Mouse (Mus musculus) midbrain, postnatal 0 days (tissue): ENCODE results near the gene Prr3. TPM values are rescaled to one million over a fixed set of nuclear protein-coding genes. Genes with fewer than 3 reads are reported as not detected.

ENCODE experiments used
- ATAC-seq: fragments of 200-750 bp; cut with Nextera tagmentation; 2 replicates; pipeline ENCODE4 v1.8.0; 2017; ENCODE audit warnings: moderate number of reproducible peaks, mild to moderate bottlenecking, moderate TSS enrichment, moderate library complexity; ENCODE audit not compliant: low FRiP score
- DNase-seq: peaks from one replicate; pipeline ENCODE4 v3.0.0-alpha.2; 2015; ENCODE audit warnings: low spot score
- H3K27ac ChIP-seq: fragments of 300-500 bp; sonication (generic); 2 replicates; pipeline ENCODE4 v1.5.1; 2014; ENCODE audit warnings: low read depth, mild to moderate bottlenecking, low read length, mixed read lengths
- H3K27me3 ChIP-seq: fragments of 300-500 bp; sonication (generic); 2 replicates; pipeline ENCODE4 v1.6.1; 2014; ENCODE audit warnings: low read length, control low read depth, mixed read lengths; ENCODE audit not compliant: insufficient read depth
- H3K36me3 ChIP-seq: fragments of 300-500 bp; sonication (generic); 2 replicates; pipeline ENCODE4 v1.6.1; 2014; ENCODE audit warnings: low read length, control low read depth, mixed read lengths; ENCODE audit not compliant: insufficient read depth
- H3K4me1 ChIP-seq: fragments of 300-500 bp; sonication (generic); 2 replicates; pipeline ENCODE4 v1.6.1; 2014; ENCODE audit warnings: mild to moderate bottlenecking, control low read depth, antibody characterized with exemption, low read length, mixed read lengths; ENCODE audit not compliant: insufficient read depth
- H3K4me2 ChIP-seq: fragments of 300-500 bp; sonication (generic); 2 replicates; pipeline ENCODE4 v1.6.1; 2014; ENCODE audit warnings: low read depth, mild to moderate bottlenecking, low read length, mixed read lengths; ENCODE audit not compliant: poor library complexity, severe bottlenecking
- H3K4me3 ChIP-seq: fragments of 300-500 bp; sonication (generic); 2 replicates; pipeline ENCODE4 v1.5.1; 2014; ENCODE audit warnings: low read depth, mild to moderate bottlenecking, low read length, moderate library complexity
- H3K9ac ChIP-seq: fragments of 300-500 bp; sonication (generic); replicated peaks from 2 replicates; pipeline ENCODE4 v1.6.1; 2014; ENCODE audit warnings: mild to moderate bottlenecking, low read length, moderate library complexity, mixed read lengths; ENCODE audit not compliant: poor library complexity, severe bottlenecking
- H3K9me3 ChIP-seq: fragments of 300-500 bp; sonication (generic); 2 replicates; pipeline ENCODE4 v1.6.1; 2016; ENCODE audit warnings: low read length, control low read depth
- CTCF ChIP-seq: IDR thresholded peaks from 2 replicates; pipeline ENCODE4 v1.5.1; 2016; ENCODE audit warnings: antibody characterized with exemption, mild to moderate bottlenecking
- WGBS: fragments of 180-500 bp; shearing (Covaris S2); extraction: QIAGEN DNeasy Blood & Tissue Kit; methylation state at CpG from one replicate; pipeline ENCODE4 v1.1.7; 2014; 5-methylcytosine and 5-hydroxymethylcytosine counted together
- polyA plus RNA-seq: library from polyadenylated mRNA; unstranded; fragments of >200 nt; fragmentation: Nextera tagmentation; extraction: Ambion mirVana; gene quantifications from 2 replicates; pipeline ENCODE4 v1.2.1, GENCODE M21; 2015
- total RNA-seq: library from RNA; depleted of rRNA; stranded (reverse); fragments of >200 nt; gene quantifications from 2 replicates; pipeline ENCODE4 v1.2.3, GENCODE M21; 2014

The Prr3 gene
- total and polyA plus RNA-seq, 2 experiments from 2014 or later, result 57.8 to 100 TPM

- no peaks in the 10 kb centered on the region for H3K27me3 ChIP-seq
- peak overlapping the region; percentile 67 for H3K4me2 ChIP-seq
- H3K9me3 ChIP-seq, result no peaks in the 10 kb centered on the region
- peaks cover 14% of the 10 kb centered on the region for H3K4me1 ChIP-seq
- no peak for TF ChIP-seq CTCF
- peak overlapping the region; percentile 89 for H3K4me3 ChIP-seq
- peak overlapping the region; percentile 88 for H3K9ac ChIP-seq
- DNase-seq (peak; percentile 57), ATAC-seq (peak; percentile 38)
- peaks cover 21% of the 10 kb centered on the region for H3K36me3 ChIP-seq
- peak overlapping the region; percentile 98 for H3K27ac ChIP-seq
- WGBS, result 1% methylated on average over 25 of the region's 29 CpGs
Measured at GRCm38 (mm10) chr17:35980363-35980754, 323 bp upstream of the Prr3 start.

GRCm38 (mm10) chr17:35978811-35979400, 1.1 kb downstream of the Prr3 start:
- Histone ChIP-seq H3K4me1 (peaks cover 14% of the 10 kb centered on the region), H3K36me3 (peaks cover 21% of the 10 kb centered on the region), H3K9ac (peak overlapping the region; percentile 88), H3K27me3 (no peaks in the 10 kb centered on the region), H3K4me3 (peak overlapping the region; percentile 89), H3K27ac (peak overlapping the region; percentile 98), H3K9me3 (no peaks in the 10 kb centered on the region), H3K4me2 (peak overlapping the region; percentile 67)
- WGBS, result under 1% methylated on average over 41 of the region's 41 CpGs
- ATAC-seq (peak; percentile 88), DNase-seq (peak; percentile 93)
- peak; percentile 7; the same call in 1 of the 2 replicates for TF ChIP-seq CTCF

GRCm38 (mm10) chr17:35972131-35972530, 7.9 kb downstream of the Prr3 start:
- Histone ChIP-seq H3K9ac (no peak overlapping the region), H3K4me3 (no peak overlapping the region), H3K9me3 (no peaks in the 10 kb centered on the region), H3K4me1 (peaks cover 5% of the 10 kb centered on the region), H3K36me3 (peaks cover 21% of the 10 kb centered on the region), H3K27me3 (no peaks in the 10 kb centered on the region), H3K27ac (no peak overlapping the region), H3K4me2 (no peak overlapping the region)
- DNase-seq, result no peak
- ATAC-seq, result no peak
- WGBS, result 37% methylated on average over 1 of the region's 1 CpGs
- TF ChIP-seq CTCF, result no peak

GRCm38 (mm10) chr17:35969418-35970389, 10.3 kb downstream of the Prr3 start, which contains the start of gene Abcf1:
Gene Abcf1, minus strand, starts transcription at chr17:35969761.
- under 1% methylated on average over 68 of the region's 68 CpGs for WGBS
- no peak for TF ChIP-seq CTCF
- H3K9ac ChIP-seq, result peak within 1 kb of the TSS; percentile 84
- H3K27me3 ChIP-seq, result no peaks in the 10 kb centered on the region
- H3K4me3 ChIP-seq, result peak within 1 kb of the TSS; percentile 91
- no peaks in the 10 kb centered on the region for H3K9me3 ChIP-seq
- H3K4me2 ChIP-seq, result peak within 1 kb of the TSS; percentile 79
- peak within 1 kb of the TSS; percentile 82 for H3K27ac ChIP-seq
- H3K36me3 ChIP-seq, result peaks cover 28% of the 10 kb centered on the region
- ATAC-seq, result peak; percentile 98
- H3K4me1 ChIP-seq, result peaks cover 5% of the 10 kb centered on the region
- peak; percentile 98 for DNase-seq

- Histone ChIP-seq H3K4me1 (peaks cover 5% of the 10 kb centered on the region), H3K27me3 (no peaks in the 10 kb centered on the region), H3K27ac (no peak overlapping the region), H3K4me3 (no peak overlapping the region), H3K9ac (no peak overlapping the region), H3K4me2 (no peak overlapping the region), H3K9me3 (no peaks in the 10 kb centered on the region), H3K36me3 (peaks cover 28% of the 10 kb centered on the region)
- TF ChIP-seq CTCF, result no peak
- ATAC-seq (no peak), DNase-seq (no peak)
- 100% methylated on average over 2 of the region's 2 CpGs for WGBS
Measured at GRCm38 (mm10) chr17:35967621-35968020, 12.4 kb downstream of the Prr3 start.
